Mouse (Mus musculus) right cerebral cortex, postnatal 4 days (tissue): Measurements from ENCODE around the gene Nptn.

Experiments used
- DNase-seq: peaks from one replicate; pipeline ENCODE4 v3.0.0-alpha.2; 2022

Gene Nptn

GRCm38 (mm10) chr9:58657735-58658512 lies 75.9 kb downstream of the Nptn start:
- no peak for DNase-seq

GRCm38 (mm10) chr9:58658596-58659309 lies 76.7 kb downstream of the Nptn start:
- DNase-seq = no peak

GRCm38 (mm10) chr9:58659331-58659730 lies 77.3 kb downstream of the Nptn start:
- no peak for DNase-seq

- no peak for DNase-seq
Observed at GRCm38 (mm10) chr9:58659989-58660388, 77.9 kb downstream of the Nptn start.

GRCm38 (mm10) chr9:58660673-58661072 lies 78.6 kb downstream of the Nptn start:
- no peak for DNase-seq

GRCm38 (mm10) chr9:58662007-58662406 lies 80.0 kb downstream of the Nptn start:
- DNase-seq = no peak

- DNase-seq = no peak
Observed at GRCm38 (mm10) chr9:58662791-58663190, 80.8 kb downstream of the Nptn start.

- no peak for DNase-seq
Observed at GRCm38 (mm10) chr9:58665492-58665891, 83.5 kb downstream of the Nptn start.

- DNase-seq = no peak
Observed at GRCm38 (mm10) chr9:58666191-58666590, 84.2 kb downstream of the Nptn start.

- no peak for DNase-seq
Observed at GRCm38 (mm10) chr9:58667244-58667643, 85.2 kb downstream of the Nptn start.

GRCm38 (mm10) chr9:58668171-58668570 lies 86.1 kb downstream of the Nptn start:
- no peak for DNase-seq

- DNase-seq = no peak
Observed at GRCm38 (mm10) chr9:58669071-58669470, 87.0 kb downstream of the Nptn start.

- no peak for DNase-seq
Observed at GRCm38 (mm10) chr9:58669819-58670218, 87.8 kb downstream of the Nptn start.

GRCm38 (mm10) chr9:58672474-58672873 lies 90.4 kb downstream of the Nptn start:
- no peak for DNase-seq

GRCm38 (mm10) chr9:58674736-58675135 lies 92.7 kb downstream of the Nptn start:
- DNase-seq = no peak

GRCm38 (mm10) chr9:58675371-58675770 lies 93.3 kb downstream of the Nptn start:
- DNase-seq = no peak

GRCm38 (mm10) chr9:58681411-58681810 lies 99.4 kb downstream of the Nptn start:
- no peak for DNase-seq

GRCm38 (mm10) chr9:58682106-58682505 lies 100.1 kb downstream of the Nptn start:
- DNase-seq = no peak

GRCm38 (mm10) chr9:58683372-58683771 lies 101.3 kb downstream of the Nptn start:
- no peak for DNase-seq

- no peak for DNase-seq
Observed at GRCm38 (mm10) chr9:58685290-58685689, 103.2 kb downstream of the Nptn start.

GRCm38 (mm10) chr9:58688076-58688475 lies 106.0 kb downstream of the Nptn start:
- no peak for DNase-seq

- DNase-seq = no peak
Observed at GRCm38 (mm10) chr9:58690701-58691100, 108.7 kb downstream of the Nptn start.

GRCm38 (mm10) chr9:58691471-58691870 lies 109.4 kb downstream of the Nptn start:
- no peak for DNase-seq

GRCm38 (mm10) chr9:58698486-58698885 lies 116.4 kb downstream of the Nptn start:
- DNase-seq = no peak
